Mouse (Mus musculus) brain, embryonic 18.5 days (tissue): Measurements from ENCODE around the gene Aldh3b2.
A peak's percentile ranks its signal among the peaks of the same experiment; 100 is the strongest.
"Not testable (repeated sequence)": the region's sequence is repeated elsewhere in the genome, so short reads cannot be mapped to it uniquely, and the experiment has no call there.

Experiments used
- DNase-seq: peaks from one replicate; pipeline ENCODE4 v3.0.0-alpha.2; 2012; ENCODE audit warnings: low read depth, low spot score

The Aldh3b2 gene

GRCm38 (mm10) chr19:3947813-3948212 is 24.3 kb upstream of the Aldh3b2 start:
- no peak for DNase-seq

- DNase-seq: no peak
These were observed 23.6 kb upstream of the Aldh3b2 start for GRCm38 (mm10) chr19:3948546-3948945.

GRCm38 (mm10) chr19:3950331-3950730 is 21.8 kb upstream of the Aldh3b2 start:
- no peak for DNase-seq

- no peak for DNase-seq
These were observed 20.7 kb upstream of the Aldh3b2 start for GRCm38 (mm10) chr19:3951461-3951860.

GRCm38 (mm10) chr19:3952099-3952498 is 20.0 kb upstream of the Aldh3b2 start:
- no peak for DNase-seq

GRCm38 (mm10) chr19:3955033-3955432 is 17.1 kb upstream of the Aldh3b2 start:
- no peak for DNase-seq

GRCm38 (mm10) chr19:3955804-3956203 is 16.3 kb upstream of the Aldh3b2 start:
- DNase-seq: no peak

- not testable (repeated sequence) for DNase-seq
These were observed 14.7 kb upstream of the Aldh3b2 start for GRCm38 (mm10) chr19:3957296-3958036.

- no peak for DNase-seq
These were observed 13.7 kb upstream of the Aldh3b2 start, which contains the start of gene Aldh3b3 for GRCm38 (mm10) chr19:3958470-3958869. Aldh3b3 (plus strand) TSS chr19:3958645.

- DNase-seq: no peak
These were observed 13.1 kb upstream of the Aldh3b2 start for GRCm38 (mm10) chr19:3959030-3959429.

- DNase-seq: no peak
These were observed 11.9 kb upstream of the Aldh3b2 start for GRCm38 (mm10) chr19:3960211-3960610.

- DNase-seq: not testable (repeated sequence)
These were observed 10.3 kb upstream of the Aldh3b2 start for GRCm38 (mm10) chr19:3961805-3962204.

GRCm38 (mm10) chr19:3962469-3962868 is 9.7 kb upstream of the Aldh3b2 start:
- no peak for DNase-seq

- no peak for DNase-seq
These were observed 8.1 kb upstream of the Aldh3b2 start for GRCm38 (mm10) chr19:3964030-3964429.

- DNase-seq: no peak
These were observed 5.6 kb upstream of the Aldh3b2 start for GRCm38 (mm10) chr19:3966330-3967075.

GRCm38 (mm10) chr19:3967258-3967657 is 4.9 kb upstream of the Aldh3b2 start:
- no peak for DNase-seq

- DNase-seq: not testable (repeated sequence)
These were observed 2.5 kb downstream of the Aldh3b2 start for GRCm38 (mm10) chr19:3974608-3975007.

- no peak for DNase-seq
These were observed 3.7 kb downstream of the Aldh3b2 start for GRCm38 (mm10) chr19:3975866-3976265.

GRCm38 (mm10) chr19:3980309-3980708 is 8.2 kb downstream of the Aldh3b2 start:
- peak; percentile 42 for DNase-seq

- DNase-seq: no peak
These were observed 8.8 kb downstream of the Aldh3b2 start for GRCm38 (mm10) chr19:3980917-3981316.

- DNase-seq: no peak
These were observed 11.5 kb downstream of the Aldh3b2 start for GRCm38 (mm10) chr19:3983527-3984200.

- DNase-seq: no peak
These were observed 13.1 kb downstream of the Aldh3b2 start for GRCm38 (mm10) chr19:3985261-3985681.
